Mouse (Mus musculus): ENCODE results near the gene Olfr531.

Olfr531 gene

DNA sequence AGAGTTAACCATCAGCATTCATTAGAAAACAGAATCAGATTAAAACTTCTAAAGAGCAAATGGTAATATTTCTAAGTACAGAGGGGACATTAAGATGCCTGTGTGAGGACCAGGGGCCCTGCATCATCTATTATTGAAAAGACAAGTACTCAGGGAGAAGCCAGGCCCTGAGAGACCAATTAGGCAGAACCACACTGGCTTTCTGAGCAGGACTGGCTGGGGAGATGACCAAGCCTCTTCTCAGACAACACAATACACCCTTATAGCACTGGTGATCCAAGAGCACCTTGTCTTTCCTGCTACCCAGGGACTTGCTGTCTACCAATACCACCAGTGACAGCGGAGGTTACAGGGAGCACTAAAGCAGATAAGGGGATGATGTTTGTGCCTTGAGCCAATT, at the start of gene Olfr531:
Gene Olfr531, minus strand, starts transcription at position 101 of the 400 bp plus-strand sequence.
- no peak for DNase-seq (ENCODE audit: low read depth, low spot score)

GRCm38 (mm10) chr7:140443141-140443540, 40.4 kb upstream of the Olfr531 start:
- no peak for DNase-seq (ENCODE audit: low read depth, low spot score)

DNA sequence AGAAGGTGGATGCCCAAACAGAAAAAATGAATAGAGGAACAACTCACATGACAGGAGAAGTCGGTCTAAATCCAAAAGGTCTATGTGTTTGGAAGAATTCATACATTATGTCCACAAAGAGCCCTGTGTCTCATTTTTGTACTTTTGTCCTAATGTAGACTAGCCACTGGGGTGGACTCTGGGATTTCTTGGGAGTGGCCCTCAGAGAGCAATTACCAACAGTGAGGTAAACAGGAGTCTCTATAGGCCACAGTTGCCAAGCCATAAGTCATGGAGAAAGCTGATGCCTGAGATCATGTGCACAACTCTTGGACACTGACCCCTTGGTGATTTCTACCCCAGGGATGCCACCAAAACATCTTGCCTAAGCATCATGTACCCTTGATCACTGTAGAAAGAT, 18.8 kb upstream of the Olfr531 start, which contains the start of gene Olfr532:
Gene Olfr532, minus strand, starts transcription at position 101 of the 400 bp plus-strand sequence.
- DNase-seq (ENCODE audit: low read depth, low spot score): no peak

DNA sequence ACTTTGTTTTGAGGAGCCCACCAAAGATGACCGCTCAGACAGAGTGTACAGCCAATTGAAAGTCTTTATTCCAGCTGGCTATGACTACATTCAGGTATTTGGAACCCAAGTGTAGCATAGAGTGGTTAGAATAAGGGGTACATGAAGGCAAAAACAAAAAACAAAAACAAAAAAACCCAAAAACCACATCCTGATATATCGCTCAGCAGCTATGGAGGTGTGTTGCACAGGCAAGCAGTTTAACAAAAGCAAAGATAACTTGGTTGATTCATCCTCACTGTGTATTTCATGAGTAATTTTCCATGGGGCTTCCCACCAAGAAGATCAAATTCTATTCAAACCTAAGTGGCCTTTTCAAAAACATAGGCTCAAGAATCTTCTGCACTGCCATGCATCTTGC, 25.8 kb downstream of the Olfr531 start:
- no peak for DNase-seq (ENCODE audit: low read depth, low spot score)

- no peak for DNase-seq (ENCODE audit: low read depth, low spot score)
These were observed 26.5 kb downstream of the Olfr531 start, which contains the start of gene Olfr530 for GRCm38 (mm10) chr7:140376231-140376630. Gene Olfr530, minus strand, starts transcription at chr7:140376331.

- no peak for DNase-seq (ENCODE audit: low read depth, low spot score)
These were observed 28.4 kb downstream of the Olfr531 start for GRCm38 (mm10) chr7:140374300-140374699.

- DNase-seq (ENCODE audit: low read depth, low spot score): no peak
These were observed 41.1 kb downstream of the Olfr531 start, which contains the start of gene Olfr60 for GRCm38 (mm10) chr7:140361571-140361970. Gene Olfr60, minus strand, starts transcription at chr7:140361671.
